Mouse (Mus musculus) thymus, postnatal 36 days (tissue): ENCODE data around the gene Bcl2a1a.
"Not testable (repeated sequence)": the region's sequence is repeated elsewhere in the genome, so short reads cannot be mapped to it uniquely, and the experiment has no call there.

ENCODE experiments used
- DNase-seq, 2 experiments: peaks; one replicate each; pipeline ENCODE4 v3.0.0; 2022; ENCODE audit warnings: mixed read lengths in 2 of 2

Gene Bcl2a1a

GRCm38 (mm10) chr9:88956670-88957153, at the start of gene Bcl2a1a:
TSS of gene Bcl2a1a (plus strand) at chr9:88956900.
- peak; percentile 33 to 35 for DNase-seq

- DNase-seq = not testable (repeated sequence)
Measured at GRCm38 (mm10) chr9:88916576-88916975, 40.1 kb upstream of the Bcl2a1a start.

DNA sequence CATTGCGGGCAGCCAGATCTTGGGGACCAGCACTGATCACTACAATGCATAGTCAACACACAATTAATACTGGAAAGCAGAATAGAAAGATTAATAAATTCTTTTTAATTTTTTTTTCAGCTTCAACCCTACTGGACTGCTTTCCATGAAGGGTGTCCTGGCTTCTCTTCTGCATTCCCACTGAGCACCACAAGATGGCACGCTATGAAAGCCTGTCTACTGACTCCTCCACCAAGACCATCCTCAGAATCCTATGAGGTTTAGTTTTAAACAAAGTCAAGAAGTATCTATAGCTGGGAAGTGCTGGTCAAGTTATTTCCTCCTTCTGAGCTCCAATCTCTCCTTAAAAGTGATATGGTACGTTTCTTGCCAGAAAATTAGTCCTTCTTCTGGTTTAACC, 18.4 kb upstream of the Bcl2a1a start:
- DNase-seq = not testable (repeated sequence)

DNA sequence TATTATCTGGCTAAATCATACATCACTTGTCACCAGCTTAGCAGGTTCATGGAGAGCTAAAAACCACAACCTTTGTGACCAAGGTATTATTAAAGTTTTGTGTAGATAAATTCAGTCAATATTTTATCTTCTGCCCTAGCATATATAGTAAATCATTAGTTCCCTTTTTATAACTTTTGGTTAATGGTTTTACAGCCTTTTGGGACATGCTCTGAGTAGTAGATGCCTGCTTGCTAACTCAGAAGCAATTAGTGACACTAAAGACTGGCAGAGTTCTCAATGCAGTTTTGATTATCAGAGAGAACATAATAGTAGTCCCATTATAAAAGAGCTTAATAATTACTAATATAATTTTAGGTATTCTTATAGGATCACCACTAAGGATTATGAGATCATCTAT, 5.2 kb upstream of the Bcl2a1a start:
- DNase-seq = not testable (repeated sequence)

- DNase-seq = not testable (repeated sequence)
Measured at GRCm38 (mm10) chr9:88953151-88953550, 3.5 kb upstream of the Bcl2a1a start.

DNA sequence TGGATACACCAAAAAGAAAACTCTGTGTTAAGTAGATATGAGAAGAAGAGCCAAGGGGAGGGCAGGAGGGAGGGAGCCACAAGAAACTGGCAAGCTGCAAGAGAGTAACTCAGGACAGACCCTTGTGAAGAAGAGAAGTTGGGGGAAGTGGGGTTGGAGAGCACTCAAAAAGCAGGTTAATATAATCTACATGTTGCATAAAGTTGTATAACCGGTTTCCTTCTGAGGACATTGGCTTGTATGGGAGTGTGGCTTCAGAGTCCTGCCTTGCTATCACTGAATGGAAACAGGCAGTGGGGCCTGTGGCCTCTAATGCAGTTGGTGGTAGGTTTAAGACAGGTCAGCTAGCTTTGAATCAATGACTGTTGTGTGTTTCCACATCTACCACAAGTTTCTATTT, 1.5 kb upstream of the Bcl2a1a start:
- not testable (repeated sequence) for DNase-seq

GRCm38 (mm10) chr9:88956035-88956434, 665 bp upstream of the Bcl2a1a start:
- not testable (repeated sequence) for DNase-seq

- DNase-seq = no peak
Measured at GRCm38 (mm10) chr9:88958891-88959290, 2.2 kb downstream of the Bcl2a1a start.

- DNase-seq = not testable (repeated sequence)
Measured at GRCm38 (mm10) chr9:88959981-88960380, 3.3 kb downstream of the Bcl2a1a start.

- not testable (repeated sequence) for DNase-seq
Measured at GRCm38 (mm10) chr9:88966462-88966861, 9.8 kb downstream of the Bcl2a1a start.

DNA sequence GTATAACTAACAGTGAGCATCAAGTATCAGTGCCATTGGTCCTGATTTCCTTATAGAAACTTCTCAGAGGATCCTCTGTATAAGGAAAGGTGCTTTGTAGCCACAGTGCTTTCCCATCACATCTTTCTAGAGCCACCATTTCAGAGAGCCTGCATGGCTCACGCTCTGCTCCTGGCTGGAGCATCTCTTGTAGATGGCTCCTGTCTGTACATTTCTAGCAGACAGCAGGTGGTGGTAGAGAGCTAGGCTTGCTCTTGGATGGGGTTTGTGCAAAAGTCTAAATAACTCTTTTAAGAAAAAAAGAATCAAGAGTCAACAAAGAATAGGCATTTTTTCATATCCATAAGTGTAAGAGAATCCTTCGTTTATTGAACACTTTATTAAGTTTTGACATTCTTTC, 12.8 kb downstream of the Bcl2a1a start:
- DNase-seq = not testable (repeated sequence)

- DNase-seq = not testable (repeated sequence)
Measured at GRCm38 (mm10) chr9:88976875-88977274, 20.2 kb downstream of the Bcl2a1a start.

DNA sequence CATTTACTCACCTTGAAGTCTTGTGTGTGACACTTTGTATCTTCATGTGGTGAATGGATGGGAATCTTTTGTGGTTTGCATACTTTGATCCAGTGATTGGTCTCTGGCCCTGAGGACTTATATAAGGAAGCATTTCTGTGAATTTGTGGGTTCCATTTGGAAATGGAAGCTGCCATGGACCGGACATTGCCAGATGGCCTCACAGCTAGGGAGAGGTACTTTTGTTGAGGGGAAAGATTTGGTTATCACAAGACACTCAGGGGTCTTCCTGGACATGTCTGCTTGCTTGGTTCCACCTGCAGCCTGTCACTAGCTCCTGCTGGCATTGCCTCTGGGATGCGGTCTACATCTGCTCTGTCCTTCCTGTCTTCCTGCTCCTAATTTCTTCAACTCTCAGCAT, 23.1 kb downstream of the Bcl2a1a start:
- not testable (repeated sequence) for DNase-seq

DNA sequence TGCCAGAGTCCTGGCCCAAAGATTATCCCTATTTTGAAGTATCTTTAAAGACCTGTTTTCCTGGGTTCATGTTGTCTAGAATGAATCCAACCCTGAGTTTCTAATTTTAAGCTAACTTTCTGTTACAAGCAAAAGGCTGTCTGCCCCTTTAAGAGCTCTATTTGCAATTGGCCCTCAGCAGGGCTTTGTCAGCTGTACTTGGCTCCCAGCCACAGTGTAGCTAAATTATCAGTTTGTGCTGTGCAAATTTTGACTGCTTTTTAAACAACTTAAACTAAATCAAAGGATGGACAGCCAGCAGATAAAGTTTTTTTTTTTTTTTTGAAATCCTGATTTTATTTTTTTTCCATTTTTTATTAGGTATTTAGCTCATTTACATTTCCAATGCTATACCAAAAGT, 44.8 kb downstream of the Bcl2a1a start:
- not testable (repeated sequence) for DNase-seq
